Mouse (Mus musculus) splenic B cell, adult 2 months (primary cell): ENCODE measurements around the gene Dcaf15.

Source experiments
- DNase-seq: peaks from one replicate; pipeline ENCODE4 v3.0.0-alpha.2; 2011; ENCODE audit warnings: low read depth, low spot score
- H3K27me3 ChIP-seq: 2 replicates; pipeline ENCODE4 v1.6.1; 2012; ENCODE audit warnings: mild to moderate bottlenecking, low read length, moderate library complexity, mixed read lengths; ENCODE audit not compliant: control insufficient read depth, poor library complexity, insufficient read depth, severe bottlenecking
- H3K36me3 ChIP-seq: 2 replicates; pipeline ENCODE4 v1.6.1; 2012; ENCODE audit warnings: mild to moderate bottlenecking, low read length, moderate library complexity, mixed read lengths; ENCODE audit not compliant: control insufficient read depth, poor library complexity, insufficient read depth, severe bottlenecking

Dcaf15 gene

GRCm38 (mm10) chr8:84122151-84122550 lies 17.6 kb upstream of the Dcaf15 start:
- Histone ChIP-seq H3K36me3 (no peaks in the 10 kb centered on the region), H3K27me3 (no peaks in the 10 kb centered on the region)
- no peak for DNase-seq

GRCm38 (mm10) chr8:84115646-84116045 lies 11.1 kb upstream of the Dcaf15 start:
- no peak for DNase-seq
- H3K27me3 ChIP-seq, result no peaks in the 10 kb centered on the region
- no peaks in the 10 kb centered on the region for H3K36me3 ChIP-seq

GRCm38 (mm10) chr8:84106216-84107040 lies 1.9 kb upstream of the Dcaf15 start:
- H3K36me3 ChIP-seq, result peaks cover 1% of the 10 kb centered on the region; the same call in 1 of the 2 replicates
- no peak for DNase-seq
- H3K27me3 ChIP-seq, result no peaks in the 10 kb centered on the region

GRCm38 (mm10) chr8:84105676-84106075 lies 1.1 kb upstream of the Dcaf15 start:
- DNase-seq, result no peak
- Histone ChIP-seq H3K36me3 (peaks cover 1% of the 10 kb centered on the region; the same call in 1 of the 2 replicates), H3K27me3 (no peaks in the 10 kb centered on the region)

- DNase-seq, result peak; percentile 75
- H3K27me3 ChIP-seq, result no peaks in the 10 kb centered on the region
- peaks cover 1% of the 10 kb centered on the region; the same call in 1 of the 2 replicates for H3K36me3 ChIP-seq
These were observed 347 bp downstream of the Dcaf15 start for GRCm38 (mm10) chr8:84104221-84104620.

- DNase-seq, result no peak
- Histone ChIP-seq H3K36me3 (peaks cover 1% of the 10 kb centered on the region; the same call in 1 of the 2 replicates), H3K27me3 (no peaks in the 10 kb centered on the region)
These were observed 967 bp downstream of the Dcaf15 start for GRCm38 (mm10) chr8:84103601-84104000.

GRCm38 (mm10) chr8:84101476-84102270 lies 2.9 kb downstream of the Dcaf15 start:
- no peak for DNase-seq
- H3K27me3 ChIP-seq, result no peaks in the 10 kb centered on the region
- peaks cover 1% of the 10 kb centered on the region; the same call in 1 of the 2 replicates for H3K36me3 ChIP-seq

GRCm38 (mm10) chr8:84098376-84098775 lies 6.2 kb downstream of the Dcaf15 start:
- no peaks in the 10 kb centered on the region for H3K27me3 ChIP-seq
- H3K36me3 ChIP-seq, result peaks cover 5% of the 10 kb centered on the region; the same call in 1 of the 2 replicates

GRCm38 (mm10) chr8:84096061-84096460 lies 8.5 kb downstream of the Dcaf15 start:
- H3K27me3 ChIP-seq, result no peaks in the 10 kb centered on the region
- H3K36me3 ChIP-seq, result peaks cover 4% of the 10 kb centered on the region; the same call in 1 of the 2 replicates
- no peak for DNase-seq

More at GRCm38 (mm10) chr8:84098376-84098775, 6.2 kb downstream of the Dcaf15 start:
- no peak for DNase-seq

GRCm38 (mm10) chr8:84090585-84090984 lies 14.0 kb downstream of the Dcaf15 start:
- peaks cover 3% of the 10 kb centered on the region for H3K36me3 ChIP-seq
- no peaks in the 10 kb centered on the region for H3K27me3 ChIP-seq
- no peak for DNase-seq

- no peaks in the 10 kb centered on the region for H3K27me3 ChIP-seq
- no peak for DNase-seq
- no peaks in the 10 kb centered on the region; the same call in none of the 2 replicates for H3K36me3 ChIP-seq
These were observed 15.3 kb downstream of the Dcaf15 start for GRCm38 (mm10) chr8:84089277-84089676.

- Histone ChIP-seq H3K36me3 (no peaks in the 10 kb centered on the region; the same call in none of the 2 replicates), H3K27me3 (no peaks in the 10 kb centered on the region)
- no peak for DNase-seq
These were observed 16.7 kb downstream of the Dcaf15 start for GRCm38 (mm10) chr8:84087821-84088220.

GRCm38 (mm10) chr8:84087156-84087555 lies 17.4 kb downstream of the Dcaf15 start:
- no peaks in the 10 kb centered on the region for H3K27me3 ChIP-seq
- no peak for DNase-seq
- H3K36me3 ChIP-seq, result peaks cover 2% of the 10 kb centered on the region; the same call in 1 of the 2 replicates

- no peak for DNase-seq
These were observed 20.0 kb downstream of the Dcaf15 start for GRCm38 (mm10) chr8:84084341-84085115.

More at GRCm38 (mm10) chr8:84084341-84085115, 20.0 kb downstream of the Dcaf15 start:
- Histone ChIP-seq H3K36me3 (peaks cover 2% of the 10 kb centered on the region; the same call in 1 of the 2 replicates), H3K27me3 (no peaks in the 10 kb centered on the region)
